Mouse (Mus musculus) lung, embryonic 16.5 days (tissue): ENCODE data around the gene Gpr61. TPM values are rescaled to one million over a fixed set of nuclear protein-coding genes. Genes with fewer than 3 reads are reported as not detected.

ENCODE experiments used
- ATAC-seq: fragments of 200-750 bp; cut with Nextera tagmentation; 2 replicates; pipeline ENCODE4 v1.8.0; 2017; ENCODE audit warnings: low read depth, mild to moderate bottlenecking, moderate library complexity
- H3K27ac ChIP-seq: fragments of 300-500 bp; sonication (generic); 2 replicates; pipeline ENCODE4 v1.5.1; 2014; ENCODE audit warnings: mild to moderate bottlenecking, control low read depth, low read length
- H3K27me3 ChIP-seq: fragments of 300-500 bp; sonication (generic); 2 replicates; pipeline ENCODE4 v1.6.1; 2014; ENCODE audit warnings: low read depth, low read length, mixed read lengths; ENCODE audit not compliant: control insufficient read depth, insufficient read depth
- H3K36me3 ChIP-seq: fragments of 300-500 bp; sonication (generic); 2 replicates; pipeline ENCODE4 v1.6.1; 2014; ENCODE audit warnings: low read length; ENCODE audit not compliant: control insufficient read depth, insufficient read depth
- H3K4me1 ChIP-seq: fragments of 300-500 bp; sonication (generic); replicated peaks from 2 replicates; pipeline ENCODE4 v1.6.1; 2014; ENCODE audit warnings: low read length, mixed read lengths; ENCODE audit not compliant: control insufficient read depth, insufficient read depth
- H3K4me2 ChIP-seq: fragments of 300-500 bp; sonication (generic); 2 replicates; pipeline ENCODE4 v1.6.1; 2014; ENCODE audit warnings: low read depth, low read length, control low read depth
- H3K4me3 ChIP-seq: fragments of 300-500 bp; sonication (generic); 2 replicates; pipeline ENCODE4 v1.5.1; 2014; ENCODE audit warnings: mild to moderate bottlenecking, low read length, control low read depth
- H3K9ac ChIP-seq: fragments of 300-500 bp; sonication (generic); 2 replicates; pipeline ENCODE4 v1.6.1; 2014; ENCODE audit warnings: low read length, control low read depth
- H3K9me3 ChIP-seq: fragments of 300-500 bp; sonication (generic); 2 replicates; pipeline ENCODE4 v1.6.1; 2016; ENCODE audit warnings: low read length; ENCODE audit not compliant: control insufficient read depth
- whole genome bisulfite sequencing: fragments of 180-500 bp; shearing (Covaris S2); extraction: QIAGEN DNeasy Blood & Tissue Kit; methylation state at CpG from one replicate; pipeline ENCODE4 v1.1.7; 2014; 5-methylcytosine and 5-hydroxymethylcytosine counted together
- polyA plus RNA-seq: library from polyadenylated mRNA; unstranded; fragments of >200 nt; fragmentation: Nextera tagmentation; extraction: Ambion mirVana; gene quantifications from 2 replicates; pipeline ENCODE4 v1.2.1, GENCODE M21; 2015

The Gpr61 gene
- polyA plus RNA-seq, result 0.04 TPM in 1 of 2 replicates, not detected in the other

DNA sequence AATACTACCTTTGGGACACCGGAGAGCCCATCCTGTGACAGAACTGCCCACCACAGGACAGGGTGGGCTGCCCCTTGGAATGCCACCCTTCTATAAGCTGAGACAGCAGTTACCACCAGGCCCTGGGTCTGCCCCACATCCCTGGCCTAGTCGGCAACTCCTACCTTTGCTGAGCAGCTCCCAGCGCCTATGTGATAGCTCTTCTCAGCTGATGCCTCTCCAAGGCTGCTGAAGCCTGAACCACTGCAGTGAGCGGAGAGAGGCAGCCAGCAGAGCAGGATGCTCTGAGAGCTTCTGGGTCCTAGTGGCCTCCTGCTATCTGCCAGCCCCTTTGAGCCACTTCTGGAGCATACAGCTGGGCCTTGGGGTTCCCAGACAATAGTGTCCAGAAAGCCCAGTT lies at the start of gene Gpr61:
Gpr61 (minus strand) TSS at position 227 of the 400 bp plus-strand sequence.
- Histone ChIP-seq H3K4me1 (no peaks in the 10 kb centered on the region), H3K36me3 (no peaks in the 10 kb centered on the region), H3K4me3 (no peak within 1 kb of the TSS), H3K4me2 (no peak within 1 kb of the TSS), H3K27me3 (no peaks in the 10 kb centered on the region), H3K9ac (no peak within 1 kb of the TSS), H3K27ac (no peak within 1 kb of the TSS), H3K9me3 (no peaks in the 10 kb centered on the region)
- ATAC-seq, result no peak
- WGBS, result 37% methylated on average over 4 of the region's 4 CpGs

DNA sequence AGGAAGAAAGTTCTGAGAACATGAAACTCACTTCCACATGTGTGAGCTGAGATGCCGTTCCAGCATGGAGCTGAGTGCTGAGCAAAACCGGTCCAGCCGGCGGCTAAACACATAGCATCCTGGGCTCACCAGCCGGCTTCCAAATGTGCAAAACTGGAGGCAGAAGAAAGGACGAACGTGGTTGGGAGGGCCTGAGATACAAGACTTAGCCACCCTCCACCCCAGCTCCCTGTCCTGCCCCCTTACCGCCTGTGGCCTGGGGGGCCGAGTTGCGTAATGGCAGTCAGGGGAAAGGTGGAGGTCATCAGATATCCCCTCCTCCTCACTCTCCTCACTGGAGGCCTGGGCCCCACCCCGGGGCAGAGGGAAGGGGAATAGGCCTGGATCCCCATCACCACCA lies 49.8 kb upstream of the Gpr61 start:
- no peak overlapping the region for H3K27ac ChIP-seq
- H3K4me2 ChIP-seq, result no peak overlapping the region
- no peaks in the 10 kb centered on the region for H3K27me3 ChIP-seq
- no peak overlapping the region for H3K4me3 ChIP-seq
- no peak for ATAC-seq
- H3K9ac ChIP-seq, result no peak overlapping the region
- H3K4me1 ChIP-seq, result peaks cover 38% of the 10 kb centered on the region
- H3K9me3 ChIP-seq, result no peaks in the 10 kb centered on the region
- 69% methylated on average over 11 of the region's 11 CpGs for WGBS
- H3K36me3 ChIP-seq, result peaks cover 6% of the 10 kb centered on the region

DNA sequence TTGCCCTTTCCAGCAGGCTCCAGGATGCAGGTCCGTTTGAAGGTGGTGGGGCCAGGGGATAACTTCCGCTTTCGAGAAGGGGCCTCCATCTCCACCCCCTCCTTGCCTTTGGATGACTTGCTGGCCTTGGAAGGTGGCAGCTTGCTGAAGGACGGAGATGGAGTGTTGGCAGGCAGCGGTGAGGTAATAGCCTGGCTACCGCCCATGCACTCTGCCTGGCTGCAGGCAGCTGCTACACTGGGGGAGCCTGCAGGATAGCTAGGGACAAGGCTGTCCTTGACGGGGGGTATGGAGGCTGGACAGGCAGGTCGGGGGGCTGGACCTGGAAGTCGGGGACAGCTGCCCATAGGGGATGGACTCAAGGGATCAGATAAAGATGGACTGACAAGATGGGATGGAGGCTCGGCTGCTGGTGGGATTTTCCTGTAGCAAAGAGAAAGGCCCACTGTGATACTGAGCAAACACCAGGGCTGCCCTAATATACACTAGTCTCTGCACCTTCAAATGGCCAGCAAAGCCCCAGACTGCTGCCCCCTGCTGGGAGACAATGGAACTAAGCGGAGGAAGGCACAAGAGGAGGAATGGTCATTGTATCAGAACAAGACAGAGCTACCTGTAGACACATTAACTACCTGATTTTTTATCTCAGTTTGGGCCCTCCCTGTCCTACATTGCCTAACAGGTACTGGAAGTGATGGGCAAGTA lies 49.1 kb upstream of the Gpr61 start:
- Histone ChIP-seq H3K27ac (no peak overlapping the region), H3K9ac (no peak overlapping the region), H3K4me2 (no peak overlapping the region), H3K4me1 (peaks cover 32% of the 10 kb centered on the region), H3K4me3 (no peak overlapping the region), H3K36me3 (peaks cover 6% of the 10 kb centered on the region), H3K27me3 (no peaks in the 10 kb centered on the region), H3K9me3 (no peaks in the 10 kb centered on the region)
- no peak for ATAC-seq
- 65% methylated on average over 11 of the region's 11 CpGs for WGBS

DNA sequence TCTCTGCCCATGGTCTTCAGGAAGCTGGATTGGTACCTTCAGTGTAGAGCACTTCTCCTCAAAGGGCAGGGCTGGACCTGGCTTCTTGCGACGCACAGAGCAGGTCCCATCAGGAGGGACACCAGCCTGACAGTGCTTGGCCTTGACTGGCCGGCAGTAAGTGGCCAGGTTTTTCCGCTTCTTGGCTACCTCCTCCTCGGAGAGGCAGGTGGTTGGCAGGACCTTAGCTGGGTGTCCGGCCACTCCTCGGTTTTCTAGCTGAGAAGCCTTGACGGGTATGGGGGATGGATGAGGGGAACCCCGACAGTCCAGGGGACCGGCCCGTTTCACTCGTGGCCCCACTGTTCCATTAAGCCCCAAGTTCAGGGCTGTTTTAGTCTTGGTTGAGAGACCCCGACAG lies 48.5 kb upstream of the Gpr61 start:
- no peak for ATAC-seq
- Histone ChIP-seq H3K4me1 (peaks cover 27% of the 10 kb centered on the region), H3K27me3 (no peaks in the 10 kb centered on the region), H3K4me2 (no peak overlapping the region), H3K27ac (peak overlapping the region; percentile 53), H3K36me3 (peaks cover 6% of the 10 kb centered on the region), H3K9ac (no peak overlapping the region), H3K4me3 (no peak overlapping the region), H3K9me3 (no peaks in the 10 kb centered on the region)
- WGBS, result 82% methylated on average over 13 of the region's 13 CpGs

DNA sequence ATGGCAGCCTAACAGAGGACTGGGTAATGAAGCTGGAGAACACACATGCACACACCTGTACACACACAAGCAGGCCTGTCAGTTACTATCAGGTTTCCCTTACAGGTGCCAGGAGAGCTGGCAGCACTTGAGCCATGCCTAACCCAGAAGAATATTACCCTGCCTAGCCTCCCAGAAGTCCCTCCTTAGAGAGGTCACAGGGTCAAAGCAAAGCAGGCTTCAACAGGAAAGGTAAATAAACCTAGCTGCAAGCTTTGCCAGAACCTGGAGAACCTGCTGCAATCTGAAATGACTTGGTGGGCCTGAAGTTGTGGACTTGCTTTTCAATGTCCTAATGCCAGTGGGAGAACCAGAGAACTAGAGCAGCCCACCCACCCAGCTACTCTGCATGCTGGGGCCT lies 47.8 kb upstream of the Gpr61 start:
- no peaks in the 10 kb centered on the region for H3K27me3 ChIP-seq
- ATAC-seq, result no peak
- H3K4me3 ChIP-seq, result no peak overlapping the region
- H3K36me3 ChIP-seq, result peaks cover 6% of the 10 kb centered on the region
- no peak overlapping the region for H3K9ac ChIP-seq
- H3K4me1 ChIP-seq, result peaks cover 25% of the 10 kb centered on the region
- no peaks in the 10 kb centered on the region for H3K9me3 ChIP-seq
- peak overlapping the region; percentile 53 for H3K27ac ChIP-seq
- no peak overlapping the region for H3K4me2 ChIP-seq

DNA sequence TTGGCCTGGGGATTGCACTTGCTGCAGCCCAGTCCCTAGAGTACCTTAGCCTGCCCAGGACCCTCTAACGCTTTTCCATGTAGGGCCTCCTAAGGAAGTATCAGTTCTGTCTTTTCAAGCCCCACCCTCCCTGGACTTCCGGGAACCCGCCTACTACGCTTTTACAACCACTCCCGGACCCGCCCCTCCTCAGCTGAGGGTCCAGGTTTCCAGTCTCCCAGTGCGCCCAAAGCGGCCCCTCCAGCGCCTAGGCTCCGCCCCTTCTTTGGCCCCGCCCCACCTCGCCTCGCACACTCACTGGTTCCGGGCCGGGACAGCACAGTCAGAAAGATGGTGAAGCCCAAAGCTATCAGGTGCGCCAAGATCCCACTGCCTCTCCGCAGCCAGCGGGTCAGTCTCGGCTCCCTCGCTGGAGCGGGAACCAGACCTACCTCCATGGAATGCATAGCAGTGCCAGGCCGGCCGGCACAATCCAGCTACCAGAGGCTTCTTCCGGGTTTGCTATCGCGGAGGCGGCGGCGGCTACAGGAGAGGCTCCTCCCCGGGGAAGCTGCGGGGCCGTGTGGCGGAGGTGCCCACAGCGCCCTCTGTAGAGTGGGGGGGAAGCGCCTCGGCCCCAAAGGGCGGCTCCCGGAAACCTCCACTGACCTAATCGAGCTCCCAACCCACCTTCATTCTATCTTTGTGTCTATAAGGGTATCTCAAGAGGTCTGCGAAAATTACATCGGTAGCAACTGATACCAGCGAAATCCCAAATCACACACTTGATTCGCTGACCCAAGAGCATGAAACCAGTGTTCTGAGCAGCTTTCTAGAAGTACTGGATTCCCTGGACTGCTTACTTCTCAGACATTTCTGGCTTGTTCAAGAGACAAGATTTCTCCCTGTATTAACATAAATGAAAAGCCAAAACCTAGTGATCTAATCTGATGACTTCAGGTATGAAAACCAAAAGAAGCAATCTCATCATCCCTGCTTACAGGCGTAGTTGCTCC lies 45.9 kb upstream of the Gpr61 start, which contains the start of gene Cyb561d1:
Cyb561d1 (minus strand) TSS at position 884 of the 995 bp plus-strand sequence.
- H3K4me3 ChIP-seq, result peak within 1 kb of the TSS; percentile 68
- H3K9ac ChIP-seq, result peak within 1 kb of the TSS; percentile 69
- peak within 1 kb of the TSS; percentile 62 for H3K4me2 ChIP-seq
- no peaks in the 10 kb centered on the region for H3K9me3 ChIP-seq
- H3K27me3 ChIP-seq, result no peaks in the 10 kb centered on the region
- peak; percentile 95 for ATAC-seq
- 2% methylated on average over 44 of the region's 44 CpGs for WGBS
- H3K4me1 ChIP-seq, result peaks cover 25% of the 10 kb centered on the region
- peaks cover 2% of the 10 kb centered on the region for H3K36me3 ChIP-seq
- peak within 1 kb of the TSS; percentile 87 for H3K27ac ChIP-seq

DNA sequence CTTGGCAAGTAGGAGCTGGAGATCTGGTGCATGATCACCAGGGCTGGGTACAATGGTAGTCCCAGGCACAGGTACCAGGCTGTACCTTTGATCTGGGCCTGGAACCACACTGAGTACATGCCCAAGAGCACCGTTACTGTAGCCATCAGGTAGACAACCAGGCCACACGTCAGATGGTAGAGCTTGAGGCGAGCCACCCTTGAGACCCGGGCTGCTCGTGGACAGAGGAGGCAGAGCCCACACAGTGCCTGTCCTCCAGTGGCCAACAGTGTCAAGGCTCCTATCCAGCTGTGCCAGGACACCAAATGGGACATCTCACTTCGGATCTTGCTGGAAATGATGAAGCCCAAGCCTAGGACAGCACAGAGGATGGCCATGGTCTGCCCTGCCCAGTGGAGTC lies 44.5 kb upstream of the Gpr61 start:
- ATAC-seq, result no peak
- Histone ChIP-seq H3K27me3 (no peaks in the 10 kb centered on the region), H3K9me3 (no peaks in the 10 kb centered on the region), H3K9ac (no peak overlapping the region), H3K27ac (no peak overlapping the region), H3K4me3 (no peak overlapping the region), H3K4me1 (peaks cover 25% of the 10 kb centered on the region), H3K36me3 (peaks cover 2% of the 10 kb centered on the region), H3K4me2 (no peak overlapping the region)
- 86% methylated on average over 6 of the region's 6 CpGs for WGBS

DNA sequence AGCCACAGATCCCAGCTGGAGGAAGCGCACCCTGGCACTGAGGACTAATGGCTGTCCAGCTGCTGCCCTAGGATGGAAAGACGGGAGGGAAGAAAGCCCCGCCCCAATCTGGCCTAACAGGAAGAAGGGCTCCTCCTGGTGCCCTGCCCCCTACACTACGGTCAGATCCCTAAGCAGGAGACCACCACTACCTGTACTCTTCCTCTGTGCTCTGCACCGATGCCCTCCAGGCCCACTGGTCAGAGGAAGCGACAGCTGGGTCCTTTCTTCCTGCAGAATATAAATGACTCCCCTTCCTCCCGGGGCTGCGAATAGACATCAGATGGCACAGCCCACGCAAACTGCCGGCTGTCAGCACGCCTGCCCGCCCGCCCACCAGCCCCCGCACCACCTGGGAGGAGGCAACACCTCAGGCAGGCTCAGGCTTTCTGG lies 42.4 kb upstream of the Gpr61 start:
- Histone ChIP-seq H3K36me3 (0 out of 2 replicates have a peak, but pooled peaks cover 2% of the 10 kb centered on the region), H3K27ac (no peak overlapping the region), H3K9me3 (no peaks in the 10 kb centered on the region), H3K4me3 (no peak overlapping the region), H3K27me3 (no peaks in the 10 kb centered on the region), H3K4me2 (peak overlapping the region; percentile 38), H3K4me1 (peaks cover 22% of the 10 kb centered on the region), H3K9ac (0 out of 2 replicates have a peak overlapping the region, but pooled peaks have one; percentile 42)
- 22% methylated on average over 14 of the region's 14 CpGs for WGBS
- peak; percentile 51 for ATAC-seq
